Mouse (Mus musculus): Measurements from ENCODE around the gene Tspan18. TPM values are rescaled to one million over a fixed set of nuclear protein-coding genes. Genes with fewer than 3 reads are reported as not detected.

Gene Tspan18
- polyA plus RNA-seq, 1 experiment from 2014 or later: 3.7 TPM

- no peak for ATAC-seq (ENCODE audit: low read depth)
Observed at GRCm38 (mm10) chr2:93278181-93278975, 55.9 kb downstream of the Tspan18 start.

GRCm38 (mm10) chr2:93277486-93277885 lies 56.8 kb downstream of the Tspan18 start:
- DNase-seq (no peak), ATAC-seq (ENCODE audit: low read depth) (no peak)
- H3K4me1 ChIP-seq (replicated peaks): peaks cover 1% of the 10 kb centered on the region; the same call in 1 of the 2 replicates
- H3K36me3 ChIP-seq: no peaks in the 10 kb centered on the region
- H3K4me2 ChIP-seq: no peak overlapping the region
- 38% methylated on average over 4 of the region's 4 CpGs for WGBS (ENCODE audit: insufficient replicate concordance)
- no peak overlapping the region for H3K9ac ChIP-seq
- no peak overlapping the region for H3K4me3 ChIP-seq (replicated peaks)
- no peaks in the 10 kb centered on the region for H3K27me3 ChIP-seq
- no peaks in the 10 kb centered on the region for H3K9me3 ChIP-seq (replicated peaks)
- H3K27ac ChIP-seq: no peak overlapping the region

More at GRCm38 (mm10) chr2:93278181-93278975, 55.9 kb downstream of the Tspan18 start:
- H3K9me3 ChIP-seq (replicated peaks): no peaks in the 10 kb centered on the region
- no peak overlapping the region for H3K4me2 ChIP-seq
- WGBS (ENCODE audit: insufficient replicate concordance): 42% methylated on average over 11 of the region's 11 CpGs
- H3K27ac ChIP-seq: no peak overlapping the region
- DNase-seq: no peak
- H3K27me3 ChIP-seq: no peaks in the 10 kb centered on the region
- H3K4me3 ChIP-seq (replicated peaks): no peak overlapping the region
- no peak overlapping the region for H3K9ac ChIP-seq
- H3K4me1 ChIP-seq (replicated peaks): peaks cover 10% of the 10 kb centered on the region; the same call in 1 of the 2 replicates
- no peaks in the 10 kb centered on the region for H3K36me3 ChIP-seq

DNA sequence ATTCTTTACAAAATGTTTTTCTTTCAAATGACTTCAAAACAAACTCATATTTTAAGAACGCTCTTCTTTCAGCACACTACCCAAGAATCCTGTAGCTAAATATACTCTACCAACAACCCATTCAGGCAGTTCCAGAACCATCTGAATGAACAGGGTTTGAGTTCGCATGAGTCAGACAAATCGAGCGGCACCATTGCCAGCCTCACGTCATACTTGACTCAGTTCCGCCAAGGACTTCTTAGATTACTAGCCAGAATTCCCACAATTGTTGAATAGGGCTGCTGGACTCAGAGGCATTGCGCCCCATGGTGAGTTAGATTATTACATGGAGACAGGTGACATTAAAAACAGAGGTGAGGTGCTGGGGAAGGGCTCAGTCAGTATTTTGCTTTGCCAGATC lies 58.3 kb downstream of the Tspan18 start:
- Histone ChIP-seq H3K4me2 (no peak overlapping the region), H3K36me3 (no peaks in the 10 kb centered on the region), H3K27me3 (no peaks in the 10 kb centered on the region), H3K9me3 (replicated peaks) (no peaks in the 10 kb centered on the region), H3K4me1 (replicated peaks) (no peaks in the 10 kb centered on the region; the same call in 1 of the 2 replicates), H3K27ac (no peak overlapping the region), H3K9ac (no peak overlapping the region), H3K4me3 (replicated peaks) (no peak overlapping the region)
- whole genome bisulfite sequencing (ENCODE audit: insufficient replicate concordance): 77% methylated on average over 7 of the region's 7 CpGs
- ATAC-seq (ENCODE audit: low read depth) (no peak), DNase-seq (no peak)

DNA sequence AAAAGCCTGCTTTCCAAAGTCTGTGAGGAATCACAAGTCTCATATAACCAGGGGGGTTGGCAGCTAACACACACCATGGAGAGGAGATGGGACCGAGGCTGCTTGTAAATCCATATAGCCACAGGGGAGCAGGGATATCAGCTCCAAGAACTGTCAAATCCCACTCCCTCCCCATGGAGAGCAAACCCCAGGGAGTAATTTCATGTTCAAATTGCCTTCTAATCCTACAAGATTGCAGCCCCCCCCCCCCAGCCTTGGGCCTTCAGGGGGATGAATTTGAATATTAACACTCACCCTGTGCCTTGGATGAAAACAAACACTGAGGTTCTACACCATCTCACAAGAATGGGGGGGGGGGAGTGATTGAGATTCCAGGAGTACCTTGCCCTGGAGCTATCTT lies 60.4 kb downstream of the Tspan18 start:
- DNase-seq (no peak), ATAC-seq (ENCODE audit: low read depth) (no peak)
- H3K27ac ChIP-seq: no peak overlapping the region
- no peaks in the 10 kb centered on the region for H3K9me3 ChIP-seq (replicated peaks)
- H3K4me3 ChIP-seq (replicated peaks): no peak overlapping the region
- H3K4me1 ChIP-seq (replicated peaks): no peaks in the 10 kb centered on the region; the same call in 1 of the 2 replicates
- no peak overlapping the region for H3K9ac ChIP-seq
- no peaks in the 10 kb centered on the region for H3K36me3 ChIP-seq
- H3K4me2 ChIP-seq: no peak overlapping the region
- WGBS (ENCODE audit: insufficient replicate concordance): 50% methylated on average over 1 of the region's 1 CpGs
- H3K27me3 ChIP-seq: no peaks in the 10 kb centered on the region

DNA sequence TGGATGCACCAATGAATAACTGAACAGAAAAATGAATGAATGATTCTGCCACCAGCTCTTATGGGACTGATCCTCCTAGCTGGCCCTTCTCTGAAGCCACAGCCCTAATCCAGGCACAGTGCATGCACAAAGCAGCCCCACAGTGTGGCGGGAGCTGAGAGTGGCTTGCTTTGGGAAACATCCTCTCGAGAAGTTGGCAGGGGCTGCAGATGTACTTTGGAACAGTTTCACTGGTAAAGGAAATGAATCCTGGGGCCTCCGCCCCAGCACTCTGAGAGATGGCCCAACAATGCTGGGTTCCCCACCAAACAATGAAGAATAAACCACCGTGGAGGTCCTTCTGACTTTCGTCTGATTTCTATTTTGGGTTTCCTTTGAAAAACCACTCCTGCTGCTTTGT lies 64.2 kb downstream of the Tspan18 start:
- no peaks in the 10 kb centered on the region for H3K4me1 ChIP-seq (replicated peaks)
- H3K36me3 ChIP-seq: no peaks in the 10 kb centered on the region
- H3K27me3 ChIP-seq: no peaks in the 10 kb centered on the region
- no peak overlapping the region for H3K9ac ChIP-seq
- no peak overlapping the region for H3K4me3 ChIP-seq (replicated peaks)
- WGBS (ENCODE audit: insufficient replicate concordance): 48% methylated on average over 5 of the region's 5 CpGs
- no peaks in the 10 kb centered on the region for H3K9me3 ChIP-seq (replicated peaks)
- ATAC-seq (ENCODE audit: low read depth) (no peak), DNase-seq (no peak)
- H3K27ac ChIP-seq: no peak overlapping the region
- H3K4me2 ChIP-seq: no peak overlapping the region

DNA sequence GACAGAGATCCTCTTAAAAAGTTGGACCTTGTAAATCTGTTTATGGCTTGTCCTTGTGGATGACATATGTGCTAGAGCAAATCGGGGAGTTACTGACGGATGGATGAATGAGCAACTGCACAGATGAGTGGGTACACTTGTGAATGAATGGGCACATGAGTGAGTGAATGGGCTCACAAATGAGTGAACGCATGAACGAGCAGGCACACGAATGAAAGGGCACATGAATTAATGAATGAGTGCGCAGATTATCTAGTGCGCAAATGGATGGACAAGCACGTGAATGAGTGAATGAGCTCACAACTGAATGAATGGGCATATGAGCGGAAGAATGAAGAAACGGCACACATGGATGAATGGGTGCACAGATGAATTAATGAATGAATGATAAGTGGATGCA lies 64.7 kb downstream of the Tspan18 start:
- Histone ChIP-seq H3K4me3 (replicated peaks) (no peak overlapping the region), H3K9ac (no peak overlapping the region), H3K9me3 (replicated peaks) (no peaks in the 10 kb centered on the region), H3K4me2 (no peak overlapping the region), H3K36me3 (no peaks in the 10 kb centered on the region), H3K27me3 (no peaks in the 10 kb centered on the region), H3K27ac (no peak overlapping the region), H3K4me1 (replicated peaks) (no peaks in the 10 kb centered on the region)
- DNase-seq (no peak), ATAC-seq (ENCODE audit: low read depth) (no peak)
- 84% methylated on average over 10 of the region's 10 CpGs for WGBS (ENCODE audit: insufficient replicate concordance)

DNA sequence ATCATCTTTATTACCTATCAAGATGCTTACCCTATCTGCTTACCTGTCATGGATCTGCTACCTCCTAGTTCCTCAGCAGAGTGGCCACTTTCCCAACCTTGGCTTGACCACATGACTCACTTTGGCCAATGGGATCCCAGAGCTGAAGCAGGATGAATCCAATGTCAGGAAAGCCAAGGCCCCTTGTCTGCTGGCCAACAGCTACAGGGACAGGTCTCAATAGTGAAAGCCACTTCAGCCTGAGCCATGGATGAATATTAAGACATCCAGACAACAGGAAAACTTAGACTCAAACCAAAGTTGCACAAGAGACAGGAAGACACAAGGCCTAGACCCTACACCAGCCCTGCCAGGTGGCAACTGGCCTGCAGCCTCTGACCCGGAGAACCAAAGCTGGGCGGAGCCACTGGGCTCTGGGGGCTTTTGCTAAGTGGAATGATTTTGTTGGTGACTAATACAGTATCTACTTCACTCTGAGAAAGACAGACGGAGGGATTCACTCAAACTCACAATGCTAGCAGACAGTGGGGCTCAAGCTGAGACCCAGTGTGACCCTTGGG lies 65.5 kb downstream of the Tspan18 start:
- no peak for ATAC-seq (ENCODE audit: low read depth)
- Histone ChIP-seq H3K4me2 (no peak overlapping the region), H3K27ac (no peak overlapping the region), H3K27me3 (no peaks in the 10 kb centered on the region), H3K4me3 (replicated peaks) (no peak overlapping the region), H3K9ac (no peak overlapping the region), H3K4me1 (replicated peaks) (no peaks in the 10 kb centered on the region), H3K36me3 (no peaks in the 10 kb centered on the region), H3K9me3 (replicated peaks) (no peaks in the 10 kb centered on the region)
- WGBS (ENCODE audit: insufficient replicate concordance): 55% methylated on average over 3 of the region's 3 CpGs
- DNase-seq: no peak

DNA sequence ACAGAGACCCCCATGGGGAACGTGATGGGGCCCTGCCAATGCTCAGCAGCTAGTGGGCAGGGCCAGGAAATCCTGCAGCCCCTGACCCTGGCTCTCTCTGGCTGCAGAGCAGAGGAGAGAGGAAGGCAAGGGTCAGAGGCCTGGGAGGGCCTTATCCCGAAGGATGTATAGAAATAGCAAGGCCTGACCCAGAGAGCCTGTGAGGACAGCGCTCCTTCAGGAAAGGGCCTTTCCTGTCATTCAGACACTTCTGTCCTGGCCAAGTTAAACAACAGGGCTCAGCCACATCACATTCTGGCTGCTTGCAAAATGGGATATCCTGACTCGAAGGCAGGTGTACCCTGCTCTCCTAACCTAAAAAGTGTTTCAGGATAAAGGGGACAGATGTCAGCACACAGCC lies 66.5 kb downstream of the Tspan18 start:
- no peak; the same call in 1 of the 2 replicates for ATAC-seq (ENCODE audit: low read depth)
- Histone ChIP-seq H3K9me3 (replicated peaks) (no peaks in the 10 kb centered on the region), H3K9ac (no peak overlapping the region), H3K4me1 (replicated peaks) (0 out of 2 replicates have a peak, but pooled peaks cover under 1% of the 10 kb centered on the region), H3K4me2 (no peak overlapping the region), H3K27ac (no peak overlapping the region), H3K36me3 (no peaks in the 10 kb centered on the region), H3K27me3 (no peaks in the 10 kb centered on the region), H3K4me3 (replicated peaks) (no peak overlapping the region)
- DNase-seq: no peak
- 25% methylated on average over 4 of the region's 4 CpGs for WGBS (ENCODE audit: insufficient replicate concordance)

- no peak overlapping the region for H3K9ac ChIP-seq
- no peak overlapping the region for H3K4me3 ChIP-seq (replicated peaks)
- ATAC-seq (ENCODE audit: low read depth): no peak
- no peak for DNase-seq
- WGBS (ENCODE audit: insufficient replicate concordance): 58% methylated on average over 7 of the region's 7 CpGs
- no peaks in the 10 kb centered on the region for H3K27me3 ChIP-seq
- peaks cover 12% of the 10 kb centered on the region for H3K4me1 ChIP-seq (replicated peaks)
- H3K27ac ChIP-seq: no peak overlapping the region
- H3K36me3 ChIP-seq: no peaks in the 10 kb centered on the region
- no peak overlapping the region for H3K4me2 ChIP-seq
- no peaks in the 10 kb centered on the region for H3K9me3 ChIP-seq (replicated peaks)
Observed at GRCm38 (mm10) chr2:93266565-93267169, 67.6 kb downstream of the Tspan18 start.

GRCm38 (mm10) chr2:93262291-93263285 lies 71.7 kb downstream of the Tspan18 start:
- peak; percentile 52 for ATAC-seq (ENCODE audit: low read depth)
- WGBS (ENCODE audit: insufficient replicate concordance): 28% methylated on average over 5 of the region's 5 CpGs
- Histone ChIP-seq H3K4me2 (no peak overlapping the region), H3K4me1 (replicated peaks) (peaks cover 22% of the 10 kb centered on the region), H3K27me3 (no peaks in the 10 kb centered on the region), H3K4me3 (replicated peaks) (no peak overlapping the region), H3K27ac (no peak overlapping the region; the same call in 1 of the 2 replicates), H3K9me3 (replicated peaks) (no peaks in the 10 kb centered on the region), H3K9ac (no peak overlapping the region), H3K36me3 (no peaks in the 10 kb centered on the region)
- DNase-seq: no peak
